Mouse (Mus musculus): Measurements from ENCODE around the gene Clrn2. TPM values are rescaled to one million over a fixed set of nuclear protein-coding genes. Genes with fewer than 3 reads are reported as not detected.

Clrn2 gene
- polyA plus RNA-seq, 1 experiment from 2014 or later, result not detected

Other genes starting within 250 kb of the Clrn2 start
- gene Qdpr, start 3.5 kb upstream of the Clrn2 start, polyA plus RNA-seq (2014; fragmentation: Nextera tagmentation; extraction: Ambion mirVana), result 95.8 and 101 TPM in 2 replicates
- 76.3 and 81.2 TPM in 2 replicates for gene Lap3, start 39.6 kb downstream of the Clrn2 start, polyA plus RNA-seq (2014; fragmentation: Nextera tagmentation; extraction: Ambion mirVana)
- gene Med28, start 66.5 kb downstream of the Clrn2 start, polyA plus RNA-seq (2014; fragmentation: Nextera tagmentation; extraction: Ambion mirVana), result 281 and 285 TPM in 2 replicates
- 1.3 and 1.9 TPM in 2 replicates for gene Fam184b, start 185.9 kb downstream of the Clrn2 start, polyA plus RNA-seq (2014; fragmentation: Nextera tagmentation; extraction: Ambion mirVana)
- gene Ncapg, start 216.2 kb downstream of the Clrn2 start, polyA plus RNA-seq (2014; fragmentation: Nextera tagmentation; extraction: Ambion mirVana), result 70.4 and 73.0 TPM in 2 replicates

All from neural tube, embryonic 11.5 days (tissue).